Mouse (Mus musculus) frontal cortex, postnatal 10 days (tissue): ENCODE results near the gene Csnk1g1.
A peak's percentile ranks its signal among the peaks of the same experiment; 100 is the strongest.

ENCODE experiments used
- DNase-seq, 2 experiments: peaks; one replicate each; pipeline ENCODE4 v3.0.0; 2022; ENCODE audit warnings: low spot score in 2 of 2, mixed read lengths in 1 of 2

The Csnk1g1 gene

DNA sequence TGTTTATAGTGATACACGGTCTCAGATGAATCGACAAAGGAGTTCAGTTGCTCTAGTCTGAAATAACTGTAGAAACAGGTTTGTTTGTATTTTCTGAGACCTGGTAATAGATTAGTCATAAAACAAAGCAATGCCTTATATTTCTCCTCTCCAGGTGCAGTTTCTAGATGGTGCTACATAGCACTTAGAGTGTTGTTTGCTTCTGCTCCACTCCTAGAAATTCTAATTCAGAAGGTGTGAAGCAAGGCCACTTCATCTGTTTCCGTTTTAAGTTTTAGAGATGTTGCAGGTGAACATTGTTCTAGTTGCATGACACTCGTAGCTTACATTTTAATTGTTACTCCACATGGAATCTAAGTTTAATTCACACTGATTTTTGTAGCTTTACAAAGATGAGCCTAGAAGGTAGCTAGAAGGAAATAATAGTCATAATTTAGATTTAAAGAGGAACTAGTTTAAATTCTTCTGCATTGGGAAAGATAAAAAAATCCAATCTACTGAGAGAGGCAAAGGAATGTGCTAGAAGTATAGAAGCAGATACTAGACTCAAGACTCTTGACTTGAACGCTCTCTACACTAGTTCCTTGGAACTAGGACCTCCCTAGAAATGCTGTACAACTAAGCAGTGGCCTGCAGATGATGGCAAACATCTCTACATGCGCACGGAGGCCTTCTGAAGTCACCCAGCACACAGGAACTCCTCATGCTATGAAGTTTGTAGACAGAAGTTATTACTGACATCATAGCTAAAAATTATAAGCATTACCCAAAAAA, 87.1 kb downstream of the Csnk1g1 start:
- DNase-seq = no peak

DNA sequence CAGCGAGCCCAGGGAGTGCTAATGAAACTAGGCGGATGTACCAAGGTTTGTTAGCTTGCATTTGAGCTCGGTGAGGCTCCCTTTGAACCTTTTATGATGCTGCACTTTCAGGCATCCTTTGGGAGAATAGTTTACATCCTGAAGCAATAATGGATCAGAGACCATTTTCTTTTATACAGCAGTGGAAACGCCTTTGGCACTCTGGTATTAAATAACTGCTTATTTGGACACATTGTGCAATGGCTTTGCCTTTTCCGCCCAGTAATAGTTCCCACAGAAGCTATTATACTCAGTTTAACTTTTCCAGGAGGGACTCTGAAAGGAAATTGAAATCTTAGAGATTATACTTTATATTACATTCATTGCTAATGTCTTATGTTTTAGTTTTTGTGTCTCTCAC, 90.2 kb downstream of the Csnk1g1 start:
- DNase-seq = no peak

DNA sequence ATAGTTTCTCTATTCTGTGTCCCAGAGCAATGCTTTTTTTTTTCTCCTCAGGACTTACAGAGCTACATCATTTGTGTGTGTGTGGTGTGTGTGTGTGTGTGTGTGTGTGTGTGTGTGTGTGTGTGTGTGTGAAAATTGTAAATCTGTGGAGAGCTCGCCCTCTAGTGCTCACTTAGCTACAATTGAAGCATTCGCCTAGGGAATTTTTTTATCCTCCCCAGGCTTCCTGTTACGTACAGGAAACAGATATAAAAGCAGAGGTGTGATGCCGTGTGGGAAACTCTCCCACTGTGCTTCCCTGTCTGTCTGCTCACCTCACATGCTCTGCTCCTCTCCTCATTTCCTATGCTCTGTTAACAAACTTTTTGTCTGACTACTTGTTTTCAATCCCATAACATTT, 95.7 kb downstream of the Csnk1g1 start:
- DNase-seq = peak; percentile 34 to 38

DNA sequence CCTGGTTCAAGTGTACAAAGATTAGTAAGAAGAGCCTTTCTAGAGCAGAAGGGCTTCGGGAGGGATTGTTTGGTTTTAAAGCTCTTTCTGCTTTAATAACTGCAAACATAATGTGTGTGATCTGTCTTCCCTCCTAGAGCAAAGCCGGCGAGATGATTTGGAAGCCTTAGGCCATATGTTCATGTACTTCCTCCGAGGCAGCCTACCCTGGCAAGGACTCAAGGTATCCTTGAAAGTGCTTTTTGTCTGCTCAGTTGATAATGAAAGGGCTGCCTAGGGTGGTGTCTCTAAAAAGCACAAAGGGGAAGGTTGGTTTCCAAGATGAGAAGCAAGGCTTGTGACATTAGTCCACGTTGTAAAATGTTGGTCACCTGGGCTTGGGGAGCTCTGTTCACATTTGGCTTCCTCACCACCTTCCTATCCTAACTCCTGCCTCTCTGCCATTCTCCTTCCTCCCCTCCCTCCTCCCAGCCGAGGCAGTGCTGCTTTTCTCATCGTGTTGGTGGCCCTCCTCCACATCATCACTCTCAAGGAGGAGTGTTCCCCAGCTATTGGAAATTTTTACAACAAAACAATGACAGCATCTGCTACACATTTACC, 99.0 kb downstream of the Csnk1g1 start:
- DNase-seq = no peak

DNA sequence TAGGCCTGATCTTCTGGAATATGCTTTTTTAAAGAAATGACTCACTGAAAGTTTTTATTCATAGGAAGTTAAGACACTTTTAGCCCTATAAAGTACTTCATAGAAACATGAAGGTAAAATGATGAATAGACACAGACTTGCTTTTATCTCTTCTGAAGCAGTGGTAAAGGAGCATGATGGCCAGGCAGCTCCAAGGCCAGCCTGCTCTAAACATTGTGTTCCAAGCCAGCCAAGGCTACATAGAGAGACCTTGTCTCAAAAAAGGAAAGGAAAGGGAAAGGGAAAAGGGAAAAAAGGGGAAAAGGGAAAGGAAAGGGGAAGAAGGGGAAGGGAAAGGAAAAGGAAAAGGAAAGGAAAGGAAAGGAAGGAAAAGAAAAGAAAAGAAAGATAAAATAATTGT, 111.9 kb downstream of the Csnk1g1 start:
- no peak for DNase-seq

DNA sequence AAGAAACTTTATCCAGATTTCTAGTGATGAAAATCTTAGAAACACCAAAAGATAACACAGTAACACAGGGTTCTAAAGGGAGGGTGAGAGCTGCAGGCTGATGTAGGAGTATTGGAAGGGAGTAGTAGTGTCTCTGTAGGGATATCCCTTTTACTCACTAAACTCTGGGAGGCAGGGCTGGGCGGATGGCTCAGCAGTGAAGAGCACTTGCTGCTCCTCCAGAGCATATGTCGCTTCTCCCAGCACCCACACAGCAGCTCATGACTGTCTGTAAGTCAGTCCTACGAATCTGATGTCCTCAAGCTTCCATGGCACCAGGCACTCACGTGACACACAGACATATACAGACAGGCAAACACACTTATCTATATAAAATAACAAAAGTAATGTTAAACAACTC, 129.4 kb downstream of the Csnk1g1 start:
- no peak for DNase-seq

DNA sequence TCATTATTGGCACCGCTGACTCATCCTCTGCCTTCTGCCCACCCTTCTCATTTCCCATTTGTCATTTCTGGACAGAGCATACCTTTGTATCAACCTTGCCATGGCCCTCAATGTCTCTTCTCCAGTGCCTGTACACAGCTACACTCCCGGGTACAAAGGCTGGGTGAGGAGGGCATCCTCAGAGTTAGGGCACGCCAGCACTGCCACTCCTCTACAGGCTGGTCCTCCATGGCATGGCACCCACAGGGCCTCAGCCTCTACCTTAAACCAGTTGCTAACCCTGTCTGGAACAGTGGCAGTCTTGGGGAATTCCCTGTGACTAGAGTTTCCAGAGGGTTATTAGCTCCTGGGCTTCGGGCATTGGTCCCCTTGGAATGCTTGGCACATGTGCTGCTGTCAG, 129.9 kb downstream of the Csnk1g1 start:
- no peak for DNase-seq

DNA sequence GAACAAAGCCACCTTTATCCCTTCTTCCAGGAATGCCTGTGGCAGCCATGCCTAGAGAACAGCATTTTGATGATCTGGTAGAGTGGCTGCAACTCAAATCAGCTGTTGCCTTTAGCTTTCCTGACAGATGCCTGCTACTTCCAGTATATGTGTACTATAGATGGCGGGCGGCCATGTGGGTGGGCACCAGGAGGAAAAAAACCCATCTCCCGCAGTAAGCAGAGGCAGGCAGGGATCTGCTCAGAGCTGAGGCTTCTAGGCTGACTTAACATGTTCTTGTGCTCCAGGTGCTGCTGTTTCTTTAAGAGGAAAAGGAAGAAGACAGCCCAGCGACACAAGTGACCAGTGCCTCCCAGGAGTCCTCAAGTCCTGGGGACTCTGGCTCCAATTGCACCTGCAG, 130.6 kb downstream of the Csnk1g1 start:
- DNase-seq = no peak

DNA sequence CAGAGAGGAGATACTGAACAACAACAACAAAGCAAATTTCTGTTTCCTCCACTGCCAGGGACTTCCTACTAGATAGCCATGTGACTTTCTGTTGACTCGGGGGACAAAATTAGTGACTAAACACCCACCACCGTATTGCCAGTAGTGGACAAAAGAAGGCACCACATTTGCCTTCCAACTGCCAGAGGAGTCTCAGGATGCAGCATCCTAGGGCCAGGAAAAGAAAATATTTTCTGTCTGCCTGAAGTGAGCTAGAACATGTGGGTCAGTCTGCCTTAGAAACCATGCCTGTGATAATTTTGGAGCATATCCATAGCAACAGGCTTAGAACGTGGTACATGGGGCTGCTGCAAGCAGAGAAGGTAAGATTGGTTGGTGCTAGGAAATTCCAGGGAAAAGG, 132.1 kb downstream of the Csnk1g1 start:
- no peak for DNase-seq

DNA sequence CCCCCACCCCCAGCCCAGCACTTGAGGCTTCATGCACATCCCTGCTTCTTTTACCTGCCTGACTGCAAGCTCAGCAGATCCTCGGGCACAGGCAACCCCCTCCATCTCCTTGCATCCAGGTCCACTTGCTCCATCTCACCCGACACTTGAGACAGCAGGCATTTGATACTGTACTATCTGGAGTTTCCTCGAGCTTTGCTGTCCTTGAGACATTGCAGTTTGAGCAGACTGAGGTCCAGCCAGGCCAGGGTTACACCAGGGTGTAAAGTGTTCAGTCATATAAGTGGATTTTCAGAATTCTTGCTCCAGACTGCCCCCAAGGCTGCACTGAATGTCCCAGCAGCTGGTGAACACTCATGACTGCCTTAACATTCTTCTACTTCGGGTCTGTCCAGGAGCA, 133.6 kb downstream of the Csnk1g1 start:
- no peak for DNase-seq

DNA sequence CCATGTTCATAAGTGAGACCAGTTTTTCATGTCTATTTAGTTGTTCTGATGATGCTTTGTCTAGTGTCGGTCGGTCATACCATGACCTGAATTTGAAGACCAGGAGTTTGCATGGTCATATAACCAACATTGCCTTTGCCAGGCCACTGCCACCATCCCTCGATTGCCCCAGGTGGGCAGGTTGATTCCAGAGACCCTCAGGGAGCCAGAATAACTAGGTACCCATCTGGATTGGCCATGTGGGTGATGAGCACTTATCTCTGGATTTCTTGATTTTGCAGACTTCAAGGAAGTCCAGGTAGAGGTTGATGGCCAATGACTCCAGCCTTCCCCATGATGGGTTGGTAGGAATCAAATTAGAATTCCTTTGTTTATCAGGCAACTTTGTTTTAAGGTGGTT, 134.5 kb downstream of the Csnk1g1 start:
- DNase-seq = no peak

DNA sequence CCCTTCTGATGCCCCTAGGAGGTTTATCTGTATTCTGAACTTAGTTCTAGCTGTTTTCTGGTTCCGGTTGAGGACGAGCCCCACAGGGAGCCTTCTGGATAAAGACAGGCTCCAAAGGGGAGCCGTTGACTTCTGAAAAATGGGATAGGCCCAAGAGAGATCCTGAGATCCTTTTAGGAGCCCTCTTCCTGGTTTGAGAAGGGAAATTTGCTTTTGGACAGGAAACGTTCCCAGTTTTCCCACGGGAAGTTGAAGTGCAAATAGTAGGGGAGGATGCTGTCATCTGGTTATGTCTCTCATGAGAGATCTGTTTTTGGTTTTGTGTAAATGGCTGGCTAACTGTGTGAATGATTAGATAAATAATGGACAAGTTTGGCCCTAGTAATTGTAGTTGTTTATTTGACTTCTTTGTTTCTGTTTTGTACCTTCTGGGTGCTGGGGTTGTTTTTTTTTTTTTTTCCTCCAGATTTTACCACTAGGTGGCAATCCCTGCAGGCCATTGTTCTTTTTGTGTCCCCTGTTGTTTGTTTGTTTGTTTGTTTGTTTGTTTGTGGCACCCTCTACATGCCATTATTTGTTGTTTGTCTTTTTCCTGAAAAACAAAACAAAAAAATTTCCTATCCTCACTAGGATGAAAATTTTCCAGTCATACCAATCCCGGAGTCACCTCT, 141.3 kb downstream of the Csnk1g1 start:
- DNase-seq = no peak

DNA sequence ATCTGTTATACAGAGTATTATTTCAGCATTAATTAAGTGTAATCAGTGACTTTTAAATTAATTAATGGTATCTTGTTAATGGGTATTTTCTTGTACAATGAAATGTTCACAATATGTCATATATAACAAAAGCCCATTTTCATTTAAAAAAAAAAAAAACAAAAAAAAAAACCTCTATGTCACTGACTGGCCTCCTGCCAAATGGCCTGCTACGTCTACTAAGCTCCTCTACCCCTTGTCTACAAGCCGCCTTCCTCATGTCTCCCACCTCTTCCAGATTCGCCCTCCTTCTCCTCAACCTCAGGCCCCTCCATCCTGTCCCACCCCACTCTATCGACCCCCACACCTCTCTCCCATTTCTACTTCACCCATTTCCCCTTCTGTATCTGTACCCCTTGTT, 142.8 kb downstream of the Csnk1g1 start:
- DNase-seq = no peak

DNA sequence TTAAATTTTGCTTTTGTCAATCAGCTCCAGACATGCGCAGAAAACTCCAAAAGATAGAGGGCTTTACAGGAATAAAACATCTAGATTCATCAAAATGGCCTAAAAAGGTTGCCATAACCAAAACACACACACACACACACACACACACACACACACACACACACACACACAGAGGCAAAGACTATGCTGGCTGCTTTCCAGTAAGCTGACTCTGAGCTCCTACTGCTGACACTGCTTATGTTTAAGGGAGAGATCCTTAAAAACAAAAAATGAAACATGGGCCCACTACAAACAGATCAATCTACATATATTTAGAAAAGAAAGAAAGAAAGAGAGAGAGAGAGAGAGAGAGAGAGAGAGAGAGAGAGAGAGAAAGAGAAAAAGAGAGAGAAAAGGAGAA, 144.0 kb downstream of the Csnk1g1 start:
- DNase-seq = no peak

DNA sequence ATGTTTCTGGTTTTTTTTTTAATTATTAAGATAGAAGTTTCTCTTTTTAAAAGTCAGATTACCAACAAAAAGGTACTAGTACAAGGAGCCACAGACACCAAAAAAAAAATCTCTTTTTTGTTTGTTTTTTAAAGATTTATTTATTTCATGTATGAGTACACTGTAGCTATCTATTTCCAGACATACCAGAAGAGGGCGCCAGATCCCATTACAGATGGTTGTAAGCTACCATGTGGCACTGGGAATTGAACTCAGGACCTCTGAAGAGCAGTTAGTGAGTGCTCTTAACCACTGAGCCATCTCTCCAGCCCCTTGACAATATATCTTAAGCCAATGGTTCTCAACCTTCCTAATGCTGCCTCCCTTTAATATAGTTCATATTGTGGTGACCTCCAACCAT, 144.9 kb downstream of the Csnk1g1 start:
- no peak for DNase-seq

DNA sequence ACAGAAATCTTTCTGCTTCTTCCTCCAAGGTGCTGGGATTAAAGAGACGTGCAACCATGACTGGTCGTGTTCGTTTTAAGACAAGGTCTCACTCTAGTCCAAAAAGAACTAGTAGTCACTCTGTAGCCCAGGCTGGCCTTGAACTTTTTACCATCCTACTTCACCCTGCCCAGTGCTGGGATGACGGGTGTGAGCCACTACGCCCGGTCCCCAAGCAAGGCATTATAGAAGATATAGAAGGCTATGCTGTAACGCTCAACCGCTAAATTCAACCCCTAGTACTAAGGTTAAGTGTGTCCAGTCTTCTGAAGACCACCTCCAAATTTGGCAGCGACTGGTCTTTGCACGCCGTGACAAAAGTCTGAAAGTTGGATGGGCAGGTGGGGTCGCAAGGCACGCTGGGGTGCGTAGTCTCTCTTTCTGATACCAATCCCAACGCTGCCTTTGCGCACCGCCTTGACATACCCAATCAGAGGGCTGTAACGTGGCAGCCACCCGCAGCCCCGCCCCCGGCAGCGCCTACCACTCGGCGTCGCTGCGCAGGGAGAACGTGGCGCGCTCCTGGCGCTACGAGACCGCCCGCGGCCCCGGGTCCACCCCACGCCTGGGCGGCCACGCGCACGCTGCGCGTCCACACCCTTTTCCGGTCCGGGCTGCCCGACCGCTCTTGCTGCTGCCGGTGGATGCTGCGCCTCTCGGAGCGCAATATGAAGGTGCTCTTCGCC, 151.0 kb downstream of the Csnk1g1 start, which contains the start of gene Ppib:
Ppib (plus strand) TSS at position 640 of the 725 bp plus-strand sequence.
- DNase-seq = peak; percentile 97 to 98

DNA sequence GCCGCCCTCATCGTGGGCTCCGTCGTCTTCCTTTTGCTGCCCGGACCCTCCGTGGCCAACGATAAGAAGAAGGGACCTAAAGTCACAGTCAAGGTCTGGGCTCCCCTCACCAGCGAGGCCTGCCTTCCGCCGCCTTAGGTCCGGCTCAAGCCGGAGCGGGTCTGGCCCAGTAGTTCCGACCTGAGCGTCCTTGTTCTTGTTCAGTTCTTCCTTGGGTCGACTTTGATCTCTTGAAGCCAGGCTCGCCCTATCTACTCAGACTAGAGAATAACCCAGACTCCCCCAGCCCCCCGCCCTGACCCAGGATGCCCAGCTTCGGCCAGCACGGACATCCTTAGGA, 151.6 kb downstream of the Csnk1g1 start:
- DNase-seq = no peak

DNA sequence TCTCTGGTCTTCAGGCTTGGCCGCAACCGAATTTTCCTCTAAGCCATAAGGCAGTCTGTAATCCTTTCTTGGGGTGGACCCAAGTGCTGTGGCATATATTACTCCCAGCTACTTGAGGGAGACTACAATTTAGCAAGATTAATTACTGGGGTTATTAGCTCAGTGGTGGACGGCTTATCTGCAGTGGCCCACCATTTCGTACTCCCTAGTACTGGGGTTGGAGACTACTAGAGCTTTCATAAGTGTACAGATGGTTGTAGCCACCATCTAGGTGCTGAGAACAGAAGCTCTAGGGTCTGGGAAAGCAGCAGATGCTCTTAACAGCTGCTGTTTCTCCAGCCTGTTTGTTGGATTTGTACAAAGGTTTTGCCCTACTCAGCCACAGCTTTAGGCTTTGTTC, 152.3 kb downstream of the Csnk1g1 start:
- DNase-seq = no peak

DNA sequence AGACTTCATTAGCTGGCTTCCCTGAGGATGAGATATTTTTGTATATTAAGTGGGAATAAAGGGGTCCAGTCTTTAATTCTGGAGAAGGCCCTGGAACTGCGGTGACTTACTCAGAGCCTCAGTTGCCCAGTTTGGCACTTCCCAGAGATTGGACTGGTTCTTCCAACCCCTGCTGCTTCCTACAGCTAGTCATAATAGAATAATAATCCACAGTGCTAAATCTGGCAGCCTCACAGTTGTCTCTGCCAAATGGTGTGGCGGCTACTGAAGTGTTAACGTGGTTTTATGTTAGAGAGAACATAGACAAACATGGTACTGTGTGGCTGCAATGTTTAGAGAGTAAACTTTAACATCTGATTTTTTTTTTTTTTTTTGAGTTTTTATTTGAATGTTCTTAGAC, 152.9 kb downstream of the Csnk1g1 start:
- DNase-seq = no peak

DNA sequence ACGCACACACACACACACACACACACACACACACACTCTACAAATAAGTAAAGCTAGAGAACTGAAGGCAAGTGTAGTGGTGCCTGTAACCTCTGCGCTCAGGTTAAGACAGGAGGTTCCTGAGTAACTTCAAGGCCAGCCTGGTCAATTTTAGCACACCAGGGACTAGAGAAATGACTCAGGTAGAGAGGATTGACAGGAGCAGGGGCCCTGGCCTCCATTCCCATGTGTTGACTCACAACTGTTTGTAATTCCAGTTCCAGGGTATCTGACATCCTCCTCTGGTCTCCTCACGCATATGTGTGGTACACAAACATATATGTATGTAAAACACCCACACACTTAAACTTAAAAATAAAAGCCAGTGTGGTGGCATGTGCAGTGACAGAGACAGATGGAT, 154.7 kb downstream of the Csnk1g1 start:
- no peak for DNase-seq

DNA sequence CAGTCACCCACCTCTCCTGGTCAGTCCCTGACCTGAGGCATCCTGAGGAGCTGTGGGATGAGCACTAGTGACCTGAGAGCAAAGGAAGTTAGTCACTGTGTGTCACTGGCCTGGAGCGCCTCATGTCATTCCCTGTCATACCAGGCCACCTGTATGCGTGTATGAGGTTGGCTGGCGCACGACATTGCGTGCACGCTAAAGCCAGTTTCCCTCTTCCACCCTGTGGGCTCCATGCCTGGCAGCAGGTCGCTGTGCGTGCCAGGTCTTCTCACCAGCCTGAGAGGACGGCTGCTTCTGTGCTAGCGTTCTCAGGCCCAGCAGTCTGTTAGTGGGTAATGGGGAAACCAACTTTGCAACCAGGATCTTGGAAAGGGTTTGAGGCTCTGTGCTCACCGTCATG, 155.6 kb downstream of the Csnk1g1 start:
- DNase-seq = no peak

DNA sequence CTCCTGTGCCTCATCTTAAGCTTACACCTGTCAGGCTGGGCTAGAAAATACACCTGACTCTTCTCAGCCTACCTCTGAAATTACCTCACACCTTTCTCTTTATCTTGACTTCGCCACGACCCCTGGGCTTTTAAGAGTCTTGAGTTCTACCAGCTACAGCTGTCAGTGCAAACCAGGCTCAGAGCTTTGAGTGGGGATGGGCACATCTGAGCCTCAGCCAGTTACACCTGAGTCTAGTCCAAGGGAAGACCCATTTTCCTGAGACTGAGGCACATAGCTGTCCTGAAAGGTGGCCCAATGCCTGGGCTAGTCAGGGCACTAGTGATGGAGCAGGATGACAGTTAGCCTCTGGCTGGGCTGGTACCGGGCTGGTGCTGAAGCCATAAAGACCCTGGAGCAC, 158.1 kb downstream of the Csnk1g1 start:
- DNase-seq = no peak

DNA sequence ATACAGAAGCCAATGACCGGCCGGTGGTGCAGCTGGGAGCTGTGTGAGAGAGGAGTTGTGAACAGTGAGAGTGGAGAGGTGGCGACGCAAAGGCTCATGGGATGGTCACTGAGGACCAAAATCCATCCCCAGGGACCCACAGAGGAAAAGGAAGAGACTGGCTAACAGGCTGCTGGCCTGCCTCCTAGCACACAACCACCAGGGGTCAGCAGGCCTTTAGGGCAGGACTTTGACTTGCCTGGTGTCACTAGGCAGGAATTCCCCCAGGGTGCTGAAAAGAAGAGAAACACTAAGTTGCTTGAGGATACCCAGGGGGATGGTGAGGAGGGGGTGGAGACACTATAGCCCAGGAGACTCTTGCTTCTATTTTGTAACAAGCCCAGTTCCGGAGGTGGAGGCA, 158.8 kb downstream of the Csnk1g1 start:
- DNase-seq = peak in 1 of 2 experiments; percentile 36
